Mouse (Mus musculus) liver, embryonic 14.5 days (tissue): Measurements from ENCODE around the gene Pla2g3. TPM values are rescaled to one million over a fixed set of nuclear protein-coding genes. Genes with fewer than 3 reads are reported as not detected.

Experiments
- ATAC-seq: fragments of 200-750 bp; cut with Nextera tagmentation; 2 replicates; pipeline ENCODE4 v1.8.0; 2017; ENCODE audit warnings: moderate number of reproducible peaks, mild to moderate bottlenecking, moderate library complexity; ENCODE audit not compliant: insufficient read depth
- DNase-seq, 3 experiments: peaks; one replicate each; pipeline ENCODE4 v3.0.0-alpha.2; 2012 to 2013; ENCODE audit warnings: low read depth in 3 of 3, low spot score in 3 of 3
- H3K27ac ChIP-seq: fragments of 300-500 bp; sonication (generic); 2 replicates; pipeline ENCODE4 v1.5.1; 2014; ENCODE audit warnings: moderate library complexity, mild to moderate bottlenecking, control low read depth, inconsistent platforms
- H3K27me3 ChIP-seq: fragments of 300-500 bp; sonication (generic); 2 replicates; pipeline ENCODE4 v1.6.1; 2014; ENCODE audit warnings: mild to moderate bottlenecking, low read length, moderate library complexity; ENCODE audit not compliant: control insufficient read depth, insufficient read depth
- H3K36me3 ChIP-seq: fragments of 300-500 bp; sonication (generic); replicated peaks from 2 replicates; pipeline ENCODE4 v1.6.1; 2014; ENCODE audit warnings: low read depth; ENCODE audit not compliant: control insufficient read depth, insufficient read depth
- H3K4me1 ChIP-seq, 2 experiments: fragments of 200-500 bp in 1 of 2; fragments of 300-500 bp in 1 of 2; sonication (generic) in 1 of 2; replicated peaks; 2 replicates each; pipeline ENCODE4 v1.6.1; 2012 to 2014; ENCODE audit warnings: antibody characterized with exemption in 1 of 2, inconsistent platforms in 1 of 2, low read length in 1 of 2; ENCODE audit not compliant: control insufficient read depth in 2 of 2, insufficient read depth in 2 of 2
- H3K4me2 ChIP-seq: fragments of 300-500 bp; sonication (generic); 2 replicates; pipeline ENCODE4 v1.6.1; 2014; ENCODE audit warnings: low read depth, mild to moderate bottlenecking, control low read depth, moderate library complexity
- H3K4me3 ChIP-seq, 2 experiments: fragments of 200-500 bp in 1 of 2; fragments of 300-500 bp in 1 of 2; sonication (generic) in 1 of 2; 2 replicates each; pipeline ENCODE4 v1.5.1; 2012 to 2014; ENCODE audit warnings: low read depth in 2 of 2, low read length in 2 of 2, mild to moderate bottlenecking in 2 of 2, control low read depth in 1 of 2, inconsistent platforms in 1 of 2, moderate library complexity in 1 of 2; ENCODE audit not compliant: insufficient read depth in 1 of 2
- H3K9ac ChIP-seq: fragments of 300-500 bp; sonication (generic); replicated peaks from 2 replicates; pipeline ENCODE4 v1.6.1; 2014; ENCODE audit warnings: mild to moderate bottlenecking, control low read depth, moderate library complexity
- H3K9me3 ChIP-seq: fragments of 300-500 bp; sonication (generic); 2 replicates; pipeline ENCODE4 v1.6.1; 2016; ENCODE audit warnings: low read length, mixed read lengths; ENCODE audit not compliant: control insufficient read depth
- CTCF ChIP-seq: IDR thresholded peaks from 2 replicates; pipeline ENCODE4 v1.5.1; 2016; ENCODE audit warnings: antibody characterized with exemption, low read depth, control low read depth
- EP300 ChIP-seq: IDR thresholded peaks from 2 replicates; pipeline ENCODE4 v1.6.1; 2016; ENCODE audit warnings: antibody characterized with exemption, low read depth
- WGBS: fragments of 180-500 bp; shearing (Covaris S2); extraction: QIAGEN DNeasy Blood & Tissue Kit; methylation state at CpG from one replicate; pipeline ENCODE4 v1.1.7; 2014; ENCODE audit not compliant: insufficient replicate concordance; 5-methylcytosine and 5-hydroxymethylcytosine counted together
- polyA plus RNA-seq, 2 experiments: library from polyadenylated mRNA; depleted of rRNA in 1 of 2; stranded (reverse) in 1 of 2; unstranded in 1 of 2; fragments of >200 nt; fragmentation: Nextera tagmentation in 1 of 2; extraction: Ambion mirVana in 1 of 2; gene quantifications; 2 replicates each; pipeline versions ENCODE4 v1.2.1 to v1.2.3; 2012 to 2014

Pla2g3 gene
- polyA plus RNA-seq, 2 experiments: 0.04 to 0.06 TPM

DNA sequence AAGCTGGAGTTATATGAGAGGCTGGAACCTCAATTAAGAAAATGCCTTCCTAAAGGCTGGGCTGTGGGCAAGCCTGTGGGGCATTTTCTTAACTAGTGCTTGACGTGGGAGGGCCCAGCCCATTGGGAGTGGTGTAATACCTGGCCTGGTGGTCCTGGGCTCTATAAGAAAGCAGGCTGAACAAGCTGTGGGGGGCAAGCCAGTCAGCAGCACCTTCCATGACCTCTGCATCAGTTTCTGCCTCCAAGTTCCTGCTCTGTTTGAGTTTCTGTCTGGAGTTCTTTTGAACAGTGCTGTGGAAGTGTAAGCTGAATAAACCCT, 58.1 kb downstream of the Pla2g3 start:
- no peaks in the 10 kb centered on the region for H3K9me3 ChIP-seq
- no peak overlapping the region for H3K9ac ChIP-seq
- 32% methylated on average over 1 of the region's 1 CpGs for WGBS
- peaks cover 0 to 4% of the 10 kb centered on the region in 2 experiments; a peak in 2 of 4 replicates for H3K4me1 ChIP-seq
- no peaks in the 10 kb centered on the region for H3K36me3 ChIP-seq
- DNase-seq (no peak), ATAC-seq (no peak)
- H3K4me2 ChIP-seq: no peak overlapping the region
- no peak for TF ChIP-seq EP300
- TF ChIP-seq CTCF: no peak
- H3K27ac ChIP-seq: no peak overlapping the region
- no peak overlapping the region for H3K4me3 ChIP-seq
- H3K27me3 ChIP-seq: no peaks in the 10 kb centered on the region

DNA sequence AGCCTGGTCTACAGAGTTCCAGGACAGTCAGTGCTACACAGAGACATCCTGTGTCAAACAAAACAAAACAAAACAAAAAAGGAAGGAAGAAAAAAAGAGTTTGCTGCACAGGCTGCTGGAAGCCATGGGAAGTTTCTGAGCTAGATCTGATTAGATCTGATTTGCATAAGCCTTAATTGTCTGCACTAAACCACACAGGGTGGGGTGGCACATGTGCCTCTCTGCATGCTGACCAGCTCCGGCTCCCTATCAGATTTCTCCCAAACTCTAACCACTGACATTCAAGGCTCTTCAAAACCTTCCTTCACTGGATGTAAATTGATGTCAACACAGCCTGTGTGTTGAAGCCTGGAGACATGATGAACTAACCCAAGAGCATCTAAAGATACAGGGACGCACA, 59.0 kb downstream of the Pla2g3 start:
- DNase-seq (no peak), ATAC-seq (no peak)
- Histone ChIP-seq H3K4me1 (peaks cover 0 to 4% of the 10 kb centered on the region in 2 experiments; a peak in 2 of 4 replicates), H3K9me3 (no peaks in the 10 kb centered on the region), H3K4me3 (no peak overlapping the region), H3K9ac (no peak overlapping the region), H3K27me3 (no peaks in the 10 kb centered on the region), H3K27ac (no peak overlapping the region), H3K36me3 (no peaks in the 10 kb centered on the region), H3K4me2 (no peak overlapping the region)
- WGBS: 42% methylated on average over 2 of the region's 2 CpGs
- TF ChIP-seq CTCF: no peak
- no peak for TF ChIP-seq EP300

DNA sequence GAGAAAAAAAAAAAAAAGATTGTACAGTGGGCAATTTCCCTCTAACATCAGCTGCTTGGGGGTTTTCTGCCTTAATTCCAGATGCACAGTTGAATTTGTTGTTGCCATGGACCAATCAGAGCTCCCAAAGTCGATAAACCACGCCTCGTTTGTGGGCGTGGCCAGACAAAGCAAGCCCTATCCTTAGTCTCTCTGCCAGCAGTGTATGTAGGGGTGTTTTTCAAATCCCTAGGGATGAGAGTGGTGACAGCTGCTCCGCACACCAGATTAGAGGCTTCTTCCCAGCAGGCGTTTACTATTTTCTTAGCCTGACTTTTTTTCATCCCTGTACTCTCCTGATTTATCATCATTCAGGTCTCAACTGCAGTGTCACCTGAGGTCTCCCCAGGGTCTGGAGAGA, 59.9 kb downstream of the Pla2g3 start:
- no peak for TF ChIP-seq EP300
- TF ChIP-seq CTCF: no peak
- H3K9me3 ChIP-seq: no peaks in the 10 kb centered on the region
- no peak overlapping the region for H3K4me3 ChIP-seq
- H3K4me1 ChIP-seq: peaks cover 0 to 4% of the 10 kb centered on the region in 2 experiments; a peak in 2 of 4 replicates
- 39% methylated on average over 6 of the region's 6 CpGs for WGBS
- no peaks in the 10 kb centered on the region for H3K27me3 ChIP-seq
- no peak overlapping the region for H3K4me2 ChIP-seq
- ATAC-seq: no peak
- H3K27ac ChIP-seq: no peak overlapping the region
- H3K9ac ChIP-seq: no peak overlapping the region
- H3K36me3 ChIP-seq: no peaks in the 10 kb centered on the region
- DNase-seq: no peak

DNA sequence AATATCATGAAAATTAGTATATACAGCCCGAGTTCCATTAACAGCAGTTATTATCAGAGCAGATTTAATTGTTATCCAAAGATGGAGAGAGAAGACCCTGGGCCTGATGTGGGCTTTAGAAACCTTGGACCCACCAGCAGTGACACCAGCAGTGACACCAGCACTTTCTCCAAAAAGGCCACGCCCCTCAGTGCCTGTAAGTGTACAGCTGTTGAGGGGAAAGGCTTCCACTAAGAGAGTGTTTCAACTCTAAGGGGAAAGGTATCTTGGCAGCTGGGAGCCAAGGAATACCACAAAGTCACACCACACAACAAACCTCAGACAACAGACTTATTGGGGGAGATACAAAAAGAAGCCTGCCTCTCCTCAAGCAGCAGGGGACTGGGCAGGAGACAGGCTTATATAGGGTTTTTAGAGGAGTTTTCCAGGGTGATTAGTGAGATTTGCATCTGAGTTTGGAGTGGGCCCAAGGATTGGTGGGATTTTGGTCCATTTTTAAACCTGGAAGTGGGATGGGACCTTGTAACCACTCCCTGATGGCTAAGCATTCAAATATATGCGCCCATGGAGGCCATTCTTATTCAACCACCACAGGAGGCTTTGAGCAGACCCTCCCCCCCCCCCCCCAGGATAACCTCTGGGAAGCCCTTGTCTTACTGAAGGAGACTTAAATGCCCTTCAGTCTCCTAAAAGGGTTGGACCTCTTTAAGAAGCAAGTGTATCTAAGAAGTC, 60.6 kb downstream of the Pla2g3 start:
- TF ChIP-seq EP300 (no peak), CTCF (no peak)
- Histone ChIP-seq H3K36me3 (no peaks in the 10 kb centered on the region), H3K4me3 (no peak overlapping the region), H3K27ac (no peak overlapping the region), H3K27me3 (no peaks in the 10 kb centered on the region), H3K9ac (no peak overlapping the region), H3K4me2 (no peak overlapping the region), H3K4me1 (peaks cover 0 to 4% of the 10 kb centered on the region in 2 experiments; a peak in 2 of 4 replicates), H3K9me3 (no peaks in the 10 kb centered on the region)
- no peak for ATAC-seq
- 53% methylated on average over 3 of the region's 3 CpGs for WGBS
- DNase-seq: no peak

Other genes with a start within 250 kb of the Pla2g3 start
- gene Drg1, start 221.9 kb upstream of the Pla2g3 start, polyA plus RNA-seq (2012; rRNA removed): 24.6 and 38.4 TPM in 2 replicates
- 112 and 118 TPM in 2 replicates for gene Drg1, start 221.9 kb upstream of the Pla2g3 start, polyA plus RNA-seq (2014; fragmentation: Nextera tagmentation; extraction: Ambion mirVana)
- gene Patz1, start 199.4 kb upstream of the Pla2g3 start, polyA plus RNA-seq (2012; rRNA removed): 15.2 and 16.2 TPM in 2 replicates
- 11.6 and 12.7 TPM in 2 replicates for gene Patz1, start 199.4 kb upstream of the Pla2g3 start, polyA plus RNA-seq (2014; fragmentation: Nextera tagmentation; extraction: Ambion mirVana)
- gene Pik3ip1, start 157.9 kb upstream of the Pla2g3 start, polyA plus RNA-seq (2012; rRNA removed): 0.79 and 0.96 TPM in 2 replicates
- 0.42 and 0.94 TPM in 2 replicates for gene Pik3ip1, start 157.9 kb upstream of the Pla2g3 start, polyA plus RNA-seq (2014; fragmentation: Nextera tagmentation; extraction: Ambion mirVana)
- gene Limk2, start 79.1 kb upstream of the Pla2g3 start, polyA plus RNA-seq (2012; rRNA removed): 7.1 and 7.4 TPM in 2 replicates
- gene Limk2, start 79.1 kb upstream of the Pla2g3 start, polyA plus RNA-seq (2014; fragmentation: Nextera tagmentation; extraction: Ambion mirVana): 7.0 and 9.5 TPM in 2 replicates
- 5.0 and 5.5 TPM in 2 replicates for gene Rnf185, start 35.9 kb upstream of the Pla2g3 start, polyA plus RNA-seq (2012; rRNA removed)
- gene Rnf185, start 35.9 kb upstream of the Pla2g3 start, polyA plus RNA-seq (2014; fragmentation: Nextera tagmentation; extraction: Ambion mirVana): 8.5 and 9.2 TPM in 2 replicates
- 0.23 and 0.31 TPM in 2 replicates for gene Inpp5j, start 16.5 kb downstream of the Pla2g3 start, polyA plus RNA-seq (2012; rRNA removed)
- 0.27 and 0.38 TPM in 2 replicates for gene Inpp5j, start 16.5 kb downstream of the Pla2g3 start, polyA plus RNA-seq (2014; fragmentation: Nextera tagmentation; extraction: Ambion mirVana)
- gene Selenom, start 26.4 kb downstream of the Pla2g3 start, polyA plus RNA-seq (2012; rRNA removed): 8.5 and 12.2 TPM in 2 replicates
- gene Selenom, start 26.4 kb downstream of the Pla2g3 start, polyA plus RNA-seq (2014; fragmentation: Nextera tagmentation; extraction: Ambion mirVana): 9.4 and 10.3 TPM in 2 replicates
- gene Smtn, start 52.3 kb downstream of the Pla2g3 start, polyA plus RNA-seq (2012; rRNA removed): 3.3 and 4.5 TPM in 2 replicates
- 7.4 and 8.7 TPM in 2 replicates for gene Smtn, start 52.3 kb downstream of the Pla2g3 start, polyA plus RNA-seq (2014; fragmentation: Nextera tagmentation; extraction: Ambion mirVana)
- gene Morc2a, start 160.9 kb downstream of the Pla2g3 start, polyA plus RNA-seq (2012; rRNA removed): 3.9 and 5.6 TPM in 2 replicates
- 3.2 and 4.2 TPM in 2 replicates for gene Morc2a, start 160.9 kb downstream of the Pla2g3 start, polyA plus RNA-seq (2014; fragmentation: Nextera tagmentation; extraction: Ambion mirVana)